Mouse (Mus musculus) c-Kit-negative CD71-positive TER-119-positive erythroid progenitor cells, embryonic 14.5 days (primary cell): Measurements from ENCODE around the gene Rpap3.

Experiments used
- DNase-seq: peaks from one replicate; pipeline ENCODE4 v3.0.0-alpha.2; 2013; ENCODE audit warnings: low read depth, low spot score

Rpap3 gene

GRCm38 (mm10) chr15:97705211-97706050 is at the start of gene Rpap3:
Gene Rpap3 (minus strand): TSS chr15:97705825.
- DNase-seq, result peak; percentile 61

GRCm38 (mm10) chr15:97755361-97755760 is 49.7 kb upstream of the Rpap3 start:
- DNase-seq, result no peak

GRCm38 (mm10) chr15:97754476-97754875 is 48.9 kb upstream of the Rpap3 start:
- no peak for DNase-seq

- no peak for DNase-seq
Measured at GRCm38 (mm10) chr15:97752491-97752890, 46.9 kb upstream of the Rpap3 start.

- DNase-seq, result no peak
Measured at GRCm38 (mm10) chr15:97751676-97752075, 46.1 kb upstream of the Rpap3 start.

- no peak for DNase-seq
Measured at GRCm38 (mm10) chr15:97750697-97751096, 45.1 kb upstream of the Rpap3 start.

GRCm38 (mm10) chr15:97749841-97750240 is 44.2 kb upstream of the Rpap3 start:
- DNase-seq, result no peak

- DNase-seq, result no peak
Measured at GRCm38 (mm10) chr15:97749397-97749796, 43.8 kb upstream of the Rpap3 start.

GRCm38 (mm10) chr15:97748964-97749363 is 43.3 kb upstream of the Rpap3 start:
- no peak for DNase-seq

GRCm38 (mm10) chr15:97748309-97748708 is 42.7 kb upstream of the Rpap3 start:
- no peak for DNase-seq

GRCm38 (mm10) chr15:97747486-97747885 is 41.9 kb upstream of the Rpap3 start:
- DNase-seq, result no peak

- no peak for DNase-seq
Measured at GRCm38 (mm10) chr15:97746748-97747147, 41.1 kb upstream of the Rpap3 start.

- no peak for DNase-seq
Measured at GRCm38 (mm10) chr15:97746278-97746677, 40.7 kb upstream of the Rpap3 start.

- no peak for DNase-seq
Measured at GRCm38 (mm10) chr15:97745331-97745730, 39.7 kb upstream of the Rpap3 start.

- no peak for DNase-seq
Measured at GRCm38 (mm10) chr15:97744930-97745329, 39.3 kb upstream of the Rpap3 start.

- no peak for DNase-seq
Measured at GRCm38 (mm10) chr15:97743961-97744525, 38.4 kb upstream of the Rpap3 start.

GRCm38 (mm10) chr15:97743210-97743609 is 37.6 kb upstream of the Rpap3 start:
- no peak for DNase-seq

- DNase-seq, result no peak
Measured at GRCm38 (mm10) chr15:97742600-97742999, 37.0 kb upstream of the Rpap3 start.

- no peak for DNase-seq
Measured at GRCm38 (mm10) chr15:97742074-97742473, 36.4 kb upstream of the Rpap3 start.

GRCm38 (mm10) chr15:97741662-97742061 is 36.0 kb upstream of the Rpap3 start:
- DNase-seq, result no peak

- no peak for DNase-seq
Measured at GRCm38 (mm10) chr15:97740283-97740732, 34.7 kb upstream of the Rpap3 start.

- DNase-seq, result no peak
Measured at GRCm38 (mm10) chr15:97738923-97739322, 33.3 kb upstream of the Rpap3 start.

- DNase-seq, result no peak
Measured at GRCm38 (mm10) chr15:97731988-97732387, 26.4 kb upstream of the Rpap3 start.
